Mouse (Mus musculus) liver, embryonic 14.5 days (tissue): ENCODE measurements at regions not wholly inside any gene's neighbourhood (a gene's known extent, or its start where the extent isn't known, plus 50 kb on each side); places are given as distances from the start of the nearest gene placed in this dataset.
"Not testable (repeated sequence)": the region's sequence is repeated elsewhere in the genome, so short reads cannot be mapped to it uniquely, and the experiment has no call there.

ENCODE experiments used
- ATAC-seq: fragments of 200-750 bp; cut with Nextera tagmentation; 2 replicates; pipeline ENCODE4 v1.8.0; 2017; ENCODE audit warnings: moderate number of reproducible peaks, mild to moderate bottlenecking, moderate library complexity; ENCODE audit not compliant: insufficient read depth
- DNase-seq, 3 experiments: peaks; one replicate each; pipeline ENCODE4 v3.0.0-alpha.2; 2012 to 2013; ENCODE audit warnings: low read depth in 3 of 3, low spot score in 3 of 3
- H3K27ac ChIP-seq: fragments of 300-500 bp; sonication (generic); 2 replicates; pipeline ENCODE4 v1.5.1; 2014; ENCODE audit warnings: moderate library complexity, mild to moderate bottlenecking, control low read depth, inconsistent platforms
- H3K27me3 ChIP-seq: fragments of 300-500 bp; sonication (generic); 2 replicates; pipeline ENCODE4 v1.6.1; 2014; ENCODE audit warnings: mild to moderate bottlenecking, low read length, moderate library complexity; ENCODE audit not compliant: control insufficient read depth, insufficient read depth
- H3K36me3 ChIP-seq: fragments of 300-500 bp; sonication (generic); replicated peaks from 2 replicates; pipeline ENCODE4 v1.6.1; 2014; ENCODE audit warnings: low read depth; ENCODE audit not compliant: control insufficient read depth, insufficient read depth
- H3K4me1 ChIP-seq, 2 experiments: fragments of 200-500 bp in 1 of 2; fragments of 300-500 bp in 1 of 2; sonication (generic) in 1 of 2; replicated peaks; 2 replicates each; pipeline ENCODE4 v1.6.1; 2012 to 2014; ENCODE audit warnings: antibody characterized with exemption in 1 of 2, inconsistent platforms in 1 of 2, low read length in 1 of 2; ENCODE audit not compliant: control insufficient read depth in 2 of 2, insufficient read depth in 2 of 2
- H3K4me2 ChIP-seq: fragments of 300-500 bp; sonication (generic); 2 replicates; pipeline ENCODE4 v1.6.1; 2014; ENCODE audit warnings: low read depth, mild to moderate bottlenecking, control low read depth, moderate library complexity
- H3K4me3 ChIP-seq, 2 experiments: fragments of 200-500 bp in 1 of 2; fragments of 300-500 bp in 1 of 2; sonication (generic) in 1 of 2; 2 replicates each; pipeline ENCODE4 v1.5.1; 2012 to 2014; ENCODE audit warnings: low read depth in 2 of 2, low read length in 2 of 2, mild to moderate bottlenecking in 2 of 2, control low read depth in 1 of 2, inconsistent platforms in 1 of 2, moderate library complexity in 1 of 2; ENCODE audit not compliant: insufficient read depth in 1 of 2
- H3K9ac ChIP-seq: fragments of 300-500 bp; sonication (generic); replicated peaks from 2 replicates; pipeline ENCODE4 v1.6.1; 2014; ENCODE audit warnings: mild to moderate bottlenecking, control low read depth, moderate library complexity
- H3K9me3 ChIP-seq: fragments of 300-500 bp; sonication (generic); 2 replicates; pipeline ENCODE4 v1.6.1; 2016; ENCODE audit warnings: low read length, mixed read lengths; ENCODE audit not compliant: control insufficient read depth
- CTCF ChIP-seq: IDR thresholded peaks from 2 replicates; pipeline ENCODE4 v1.5.1; 2016; ENCODE audit warnings: antibody characterized with exemption, low read depth, control low read depth
- EP300 ChIP-seq: IDR thresholded peaks from 2 replicates; pipeline ENCODE4 v1.6.1; 2016; ENCODE audit warnings: antibody characterized with exemption, low read depth
- WGBS: fragments of 180-500 bp; shearing (Covaris S2); extraction: QIAGEN DNeasy Blood & Tissue Kit; methylation state at CpG from one replicate; pipeline ENCODE4 v1.1.7; 2014; ENCODE audit not compliant: insufficient replicate concordance; 5-methylcytosine and 5-hydroxymethylcytosine counted together

DNA sequence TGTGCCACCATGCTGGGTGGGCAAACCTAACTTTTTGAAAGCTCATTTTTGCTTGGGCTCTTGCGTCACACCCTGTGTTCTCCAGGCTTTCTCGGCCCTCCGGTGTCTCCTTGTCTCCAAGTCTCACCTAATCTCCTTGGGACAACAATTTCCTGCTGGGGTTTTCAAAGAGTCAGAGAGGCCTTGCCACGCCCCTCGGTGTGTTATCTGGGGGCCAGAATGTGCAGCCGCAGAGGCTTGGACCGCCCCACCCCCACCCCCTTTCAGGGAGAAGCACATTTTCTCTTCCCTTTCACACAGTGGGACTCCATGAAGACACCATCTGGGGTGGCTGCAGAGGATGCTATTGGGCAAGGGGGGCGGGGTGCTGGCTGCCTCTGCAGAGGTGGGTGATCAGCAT, 76.9 kb upstream of the Med13l start:
- peak overlapping the region; percentile 30 to 49 for H3K4me3 ChIP-seq
- H3K9ac ChIP-seq, result peak overlapping the region; percentile 66
- ATAC-seq (peak; percentile 72), DNase-seq (peak; percentile 95 to 96 (median 96))
- H3K9me3 ChIP-seq, result no peaks in the 10 kb centered on the region
- H3K27ac ChIP-seq, result peak overlapping the region; percentile 99
- H3K36me3 ChIP-seq, result no peaks in the 10 kb centered on the region
- H3K4me2 ChIP-seq, result peak overlapping the region; percentile 66
- H3K27me3 ChIP-seq, result no peaks in the 10 kb centered on the region
- H3K4me1 ChIP-seq, result peaks cover 94% of the 10 kb centered on the region in 2 experiments
- 3% methylated on average over 8 of the region's 8 CpGs for WGBS
- TF ChIP-seq EP300 (peak; percentile 93), CTCF (no peak)

DNA sequence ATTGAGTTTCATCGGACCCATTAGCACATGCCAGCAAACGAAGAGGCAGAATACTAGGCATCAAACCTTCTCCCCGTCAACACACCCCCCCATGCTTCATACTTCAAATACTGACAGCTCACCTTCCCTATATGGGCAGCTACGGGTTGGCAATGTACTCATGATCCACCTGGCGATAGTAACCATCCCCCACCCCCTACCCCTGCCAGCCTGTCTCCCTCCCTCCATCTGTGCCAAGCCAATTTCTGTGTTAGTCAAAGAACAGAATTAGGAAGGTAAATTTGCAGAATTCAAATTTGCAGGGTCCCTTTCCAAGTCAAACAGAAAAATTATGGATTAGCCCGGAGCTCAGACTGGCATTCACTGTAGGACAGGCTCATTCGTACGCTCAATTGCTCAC, 75.3 kb upstream of the Med13l start:
- 88% methylated on average over 8 of the region's 8 CpGs for WGBS
- ATAC-seq (no peak), DNase-seq (no peak)
- H3K27ac ChIP-seq, result peak overlapping the region; percentile 99
- no peak overlapping the region for H3K4me2 ChIP-seq
- H3K4me3 ChIP-seq, result no peak overlapping the region
- no peaks in the 10 kb centered on the region for H3K36me3 ChIP-seq
- no peaks in the 10 kb centered on the region for H3K27me3 ChIP-seq
- peaks cover 92 to 93% of the 10 kb centered on the region in 2 experiments for H3K4me1 ChIP-seq
- no peaks in the 10 kb centered on the region for H3K9me3 ChIP-seq
- 0 out of 2 replicates have a peak overlapping the region, but pooled peaks have one; percentile 14 for H3K9ac ChIP-seq
- TF ChIP-seq EP300 (no peak), CTCF (no peak)

DNA sequence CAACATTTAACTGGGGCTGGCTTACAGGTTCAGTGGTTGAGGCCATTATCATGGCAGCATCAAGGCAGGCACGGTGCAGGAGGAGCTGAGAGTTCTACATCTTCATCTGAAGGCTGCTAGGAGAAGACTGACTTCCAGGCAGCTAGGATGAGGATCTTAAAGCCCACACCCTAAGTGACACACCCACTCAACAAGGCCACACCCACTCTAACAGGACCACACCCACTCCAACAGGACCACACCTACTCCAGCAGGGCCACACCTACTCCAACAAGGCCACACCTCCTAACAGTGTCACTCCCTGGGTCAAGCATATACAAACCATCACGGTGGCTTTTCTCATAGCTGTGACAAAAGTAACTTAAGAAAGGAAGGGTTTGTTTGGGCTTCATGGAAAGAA, 68.0 kb upstream of the Med13l start:
- not testable (repeated sequence) for H3K4me2 ChIP-seq, ATAC-seq

DNA sequence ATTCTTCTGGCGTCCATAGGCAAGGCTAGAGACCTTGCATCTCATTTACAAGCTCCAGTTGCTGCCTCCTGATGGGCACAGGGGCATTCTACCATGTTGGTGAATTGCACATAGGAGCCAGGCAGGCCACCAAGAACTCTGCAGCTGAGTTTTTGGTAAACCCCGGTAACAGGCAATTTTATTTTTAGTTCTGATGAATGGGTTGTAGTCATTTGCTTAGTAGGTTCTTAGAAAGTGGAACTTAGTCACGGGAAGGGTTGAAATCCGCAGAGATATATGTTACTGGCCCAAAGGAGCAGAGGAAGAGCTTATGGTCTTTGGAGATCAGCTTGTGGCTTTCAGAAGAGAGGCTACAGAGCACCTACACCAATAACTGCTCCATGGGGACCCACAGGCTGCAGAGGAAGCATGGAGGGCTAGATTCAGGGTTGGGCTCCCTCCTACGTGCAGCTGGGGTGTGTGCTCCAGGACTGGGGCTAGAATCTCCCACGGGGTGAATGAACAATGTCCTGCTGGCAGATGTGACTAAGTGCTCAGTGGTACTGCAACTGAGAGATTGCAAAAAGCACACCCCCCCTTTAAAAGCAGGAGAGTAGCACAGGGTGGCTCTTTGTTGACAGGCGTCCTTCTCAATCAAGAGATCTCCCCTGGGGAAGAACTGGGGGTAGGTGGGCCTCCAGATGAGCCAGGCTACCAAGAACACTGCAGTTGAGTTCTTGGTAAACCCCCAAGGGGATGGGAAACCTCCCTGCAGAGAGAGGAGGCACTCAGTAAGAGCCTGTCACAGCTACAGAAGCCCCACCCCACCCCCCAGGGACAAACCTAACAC, 65.6 kb upstream of the Med13l start:
- Histone ChIP-seq H3K27me3 (no peaks in the 10 kb centered on the region), H3K4me1 (peaks cover 17 to 34% of the 10 kb centered on the region in 2 experiments), H3K4me3 (no peak overlapping the region), H3K9me3 (peaks cover 15% of the 10 kb centered on the region), H3K36me3 (no peaks in the 10 kb centered on the region), H3K9ac (peak overlapping the region; percentile 20; the same call in 1 of the 2 replicates), H3K4me2 (no peak overlapping the region; the same call in 1 of the 2 replicates), H3K27ac (peak overlapping the region; percentile 56)
- ATAC-seq (peak; percentile 71), DNase-seq (no peak)
- 36% methylated on average over 7 of the region's 7 CpGs for WGBS
- TF ChIP-seq CTCF (no peak), EP300 (no peak; the same call in 1 of the 2 replicates)

More for the DNA sequence above, 68.0 kb upstream of the Med13l start:
- H3K27me3 ChIP-seq, H3K9ac ChIP-seq, DNase-seq, H3K4me3 ChIP-seq, H3K36me3 ChIP-seq: not testable (repeated sequence)
- H3K4me1 ChIP-seq, result peaks cover 40 to 52% of the 10 kb centered on the region in 2 experiments
- H3K9me3 ChIP-seq, result peaks cover 15% of the 10 kb centered on the region
- H3K27ac ChIP-seq, result peak overlapping the region; percentile 54
- WGBS, result 89% methylated on average over 2 of the region's 2 CpGs

DNA sequence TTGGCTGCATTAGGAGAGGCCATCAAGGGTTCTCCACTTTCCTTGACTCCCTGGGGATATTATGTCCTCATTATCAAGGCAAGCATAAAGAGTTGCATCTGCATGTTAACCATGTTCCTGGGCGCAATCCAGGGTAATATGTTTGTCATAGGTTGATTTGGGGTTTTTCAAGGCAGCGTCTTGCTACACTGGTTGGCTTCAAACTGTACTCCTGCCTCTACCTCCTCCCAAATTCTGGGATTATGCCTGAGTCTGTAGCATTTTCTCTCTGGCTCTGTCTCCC, 65.1 kb upstream of the Med13l start:
- Histone ChIP-seq H3K9ac (peak overlapping the region; percentile 20; the same call in 1 of the 2 replicates), H3K4me3 (no peak overlapping the region), H3K4me2 (no peak overlapping the region), H3K9me3 (peaks cover 15% of the 10 kb centered on the region), H3K27me3 (no peaks in the 10 kb centered on the region), H3K27ac (peak overlapping the region; percentile 56), H3K4me1 (peaks cover 14 to 39% of the 10 kb centered on the region in 2 experiments), H3K36me3 (no peaks in the 10 kb centered on the region)
- TF ChIP-seq CTCF (no peak), EP300 (no peak)
- 81% methylated on average over 2 of the region's 2 CpGs for WGBS
- DNase-seq (no peak), ATAC-seq (no peak)
